Mouse (Mus musculus): ENCODE data around the gene Scube1.

GRCm38 (mm10) chr15:83567728-83568127, 157.1 kb downstream of the Scube1 start:
- TF ChIP-seq CTCF (conservative IDR thresholded peaks at IDR 0.05; ENCODE audit: insufficient read depth, insufficient read length, low read depth, low read length) (no peak), POLR2A (IDR thresholded peaks at IDR 0.05; ENCODE audit: low read depth, low read length) (no peak)

Measured in kidney, adult 2 months (tissue).